30 mouse cellular contexts compared by ENCODE assay signal in the genomic region with DNA sequence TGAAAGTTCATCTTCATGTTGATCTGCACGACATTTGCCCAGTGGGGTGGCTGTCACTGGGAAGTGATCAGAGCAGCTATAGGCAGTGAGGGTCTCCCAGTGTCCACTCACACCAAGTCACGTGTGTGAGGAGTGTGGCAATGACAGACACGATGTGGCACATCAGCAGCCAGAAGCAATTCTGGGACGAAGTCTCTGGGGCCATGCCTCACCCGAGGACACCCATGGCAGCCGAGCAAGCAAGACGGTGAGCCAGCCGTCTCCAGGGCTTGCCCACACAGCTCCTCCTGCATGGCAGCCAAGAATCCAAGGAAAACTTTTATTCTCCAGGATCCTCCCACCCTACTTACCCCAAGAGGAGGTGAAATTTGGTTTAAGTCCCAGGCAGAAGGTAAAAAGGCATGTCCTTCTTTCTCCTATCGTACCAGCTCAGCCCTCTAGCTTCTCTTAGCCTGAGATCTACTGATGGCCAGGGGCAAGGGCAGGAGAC. TPM values are rescaled to one million over a fixed set of nuclear protein-coding genes. Genes with fewer than 3 reads are reported as not detected.
DNase-seq lines count a peak whose midpoint lies in the region; ATAC-seq and TF ChIP-seq lines count a peak whose summit lies in the region.
"Had no signal": no experiment of that assay in that cellular context is flagged by ENCODE, and none has a peak within 500 bp of the region (broad histone marks: within the 10 kb centered on the region; RNA-seq: fewer than 3 reads in every experiment).

No protein-coding gene starts in this region.

- peaks cover 8% of the 10 kb centered on the region for H3K4me1 ChIP-seq in limb, embryonic 12.5 days (replicated peaks)
- peaks cover 15% of the 10 kb centered on the region for H3K4me1 ChIP-seq in limb, embryonic 10.5 days
- peaks cover 9% of the 10 kb centered on the region for H3K4me1 ChIP-seq in limb, embryonic 13.5 days

- no peaks in the 10 kb centered on the region for H3K9me3 ChIP-seq in limb, embryonic 12.5 days
- H3K9me3 ChIP-seq in limb, embryonic 10.5 days (replicated peaks) = no peaks in the 10 kb centered on the region
- no peaks in the 10 kb centered on the region for H3K9me3 ChIP-seq in limb, embryonic 13.5 days
- H3K9me3 ChIP-seq: embryonic facial prominence, embryonic 13.5 days; embryonic facial prominence, embryonic 15.5 days; forebrain, embryonic 10.5 days; forebrain, embryonic 12.5 days; G1E had no signal

- no peak overlapping the region for H3K4me2 ChIP-seq in limb, embryonic 12.5 days
- H3K4me2 ChIP-seq in limb, embryonic 13.5 days (replicated peaks) = no peak overlapping the region
- H3K4me2 ChIP-seq: embryonic facial prominence, embryonic 13.5 days; embryonic facial prominence, embryonic 15.5 days; forebrain, embryonic 12.5 days had no signal

- H3K36me3 ChIP-seq in limb, embryonic 12.5 days = peaks cover 23% of the 10 kb centered on the region
- peaks cover 27% of the 10 kb centered on the region for H3K36me3 ChIP-seq in limb, embryonic 10.5 days
- H3K36me3 ChIP-seq in limb, embryonic 13.5 days = peaks cover 25% of the 10 kb centered on the region

- H3K4me3 ChIP-seq in gastrocnemius, adult 2 months = no peak overlapping the region
- no peak overlapping the region for H3K4me3 ChIP-seq in limb, embryonic 12.5 days (replicated peaks)
- H3K4me3 ChIP-seq in limb, embryonic 10.5 days = no peak overlapping the region
- no peak overlapping the region for H3K4me3 ChIP-seq in limb, embryonic 13.5 days
- H3K4me3 ChIP-seq: embryonic facial prominence, embryonic 13.5 days; embryonic facial prominence, embryonic 15.5 days; erythroblast, embryonic 14.5 days; forebrain, embryonic 10.5 days; forebrain, embryonic 12.5 days had no signal

- peak; percentile 39 for DNase-seq in cerebellum, adult 11-12 months
- DNase-seq in cerebellum, postnatal 14 days = no peak
- no peak for DNase-seq in gastrocnemius, adult 2 months
- no peak for DNase-seq in gastrocnemius, adult 8-10 months (ENCODE audit: low spot score in 2 of 2)
- DNase-seq in limb, embryonic 10.5 days (ENCODE audit: low spot score) = no peak
- DNase-seq in liver = no peak
- DNase-seq: adrenal gland, adult 8-10 months; adrenal gland, postnatal 14 days; adrenal gland, postnatal 36 days; B cell, adult 2 months; cerebellum, adult 11 months; cerebellum, adult 2 months; cerebellum, adult 9-10 months; cerebellum, postnatal 10 days; cerebellum, postnatal 36 days had no signal

- no peak for TF ChIP-seq CTCF in gastrocnemius, adult 2 months (IDR thresholded peaks at IDR 0.05)

- 91% methylated on average over 9 of the region's 9 CpGs for WGBS in limb, embryonic 12.5 days
- 93% methylated on average over 9 of the region's 9 CpGs for WGBS in limb, embryonic 10.5 days
- 91% methylated on average over 9 of the region's 9 CpGs for WGBS in limb, embryonic 13.5 days

- no peak for ATAC-seq in limb, embryonic 12.5 days (ENCODE audit: insufficient number of reproducible peaks, insufficient read depth, low FRiP score, low TSS enrichment, low read depth)
- ATAC-seq in limb, embryonic 13.5 days (ENCODE audit: low FRiP score, low read depth) = no peak
- ATAC-seq: activated CD4-positive, CD25-positive, alpha-beta regulatory T cell, adult 4 months; CD4-positive, CD25-positive, alpha-beta regulatory T cell, adult 4 months; forebrain, embryonic 14.5 days; forebrain, embryonic 16.5 days; Patski had no signal

- 0 out of 2 replicates have a peak overlapping the region, but pooled peaks have one; percentile 23 for H3K9ac ChIP-seq in limb, embryonic 12.5 days (replicated peaks)
- 0 out of 2 replicates have a peak overlapping the region, but pooled peaks have one; percentile 8 for H3K9ac ChIP-seq in limb, embryonic 13.5 days
- H3K9ac ChIP-seq: embryonic facial prominence, embryonic 15.5 days; forebrain, embryonic 12.5 days had no signal

- H3K27ac ChIP-seq in gastrocnemius, adult 2 months = peak overlapping the region; percentile 20; the same call in 1 of the 2 replicates
- no peak overlapping the region for H3K27ac ChIP-seq in limb, embryonic 12.5 days
- H3K27ac ChIP-seq in limb, embryonic 10.5 days = no peak overlapping the region
- H3K27ac ChIP-seq in limb, embryonic 13.5 days = no peak overlapping the region
- H3K27ac ChIP-seq: embryonic facial prominence, embryonic 13.5 days; embryonic facial prominence, embryonic 15.5 days; forebrain, embryonic 10.5 days; forebrain, embryonic 12.5 days had no signal

- intact Hi-C loops in gastrocnemius, adult 2 months (cut with DNase I) = no loop called here

- no peaks in the 10 kb centered on the region for H3K27me3 ChIP-seq in limb, embryonic 12.5 days
- no peaks in the 10 kb centered on the region for H3K27me3 ChIP-seq in limb, embryonic 10.5 days (ENCODE audit: low read depth, poor library complexity, severe bottlenecking)
- no peaks in the 10 kb centered on the region for H3K27me3 ChIP-seq in limb, embryonic 13.5 days
- H3K27me3 ChIP-seq: CH12.LX; embryonic facial prominence, embryonic 13.5 days; embryonic facial prominence, embryonic 15.5 days; forebrain, embryonic 12.5 days; Patski had no signal

RNA-seq across cellular contexts. Expression of a gene that starts 1.8 kb away (rescaled TPM):
- 1 to 10 TPM in 1 of 2 experiments, under 1 TPM in 1; 0.77 to 3.1 TPM for total RNA-seq in gastrocnemius, adult 2 months (2021)
- 1 to 10 TPM in 3 of 4 experiments, under 1 TPM in 1; 0.46 to 1.2 (median 1.1) TPM for total RNA-seq in gastrocnemius, adult 8-10 months (2022)
- polyA plus RNA-seq in limb, embryonic 12.5 days (2016; fragmentation: Nextera tagmentation; extraction: Ambion mirVana) = 2.3 and 2.7 TPM in 2 replicates
- polyA plus RNA-seq in limb, embryonic 10.5 days (2016; fragmentation: Nextera tagmentation; extraction: Ambion mirVana) = 1.7 and 1.8 TPM in 2 replicates
- polyA plus RNA-seq in limb, embryonic 13.5 days (2015; fragmentation: Nextera tagmentation; extraction: Ambion mirVana) = 1.7 and 2.3 TPM in 2 replicates
- total RNA-seq: common myeloid progenitor, adult 5-6 weeks had no signal
- polyA plus RNA-seq: erythroblast, embryonic 14.5 days had no signal

RNA-seq across cellular contexts. Expression of a gene that starts 3.1 kb away (rescaled TPM):
- total RNA-seq in gastrocnemius, adult 2 months (2021) = 10 to 100 TPM in 1 of 2 experiments, 1 to 10 TPM in 1; 9.0 to 10.8 TPM
- 10 to 100 TPM in 1 of 4 experiments, 1 to 10 TPM in 3; 7.3 to 11.4 (median 8.7) TPM for total RNA-seq in gastrocnemius, adult 8-10 months (2022)
- 31.8 and 32.5 TPM in 2 replicates for polyA plus RNA-seq in limb, embryonic 12.5 days (2016; fragmentation: Nextera tagmentation; extraction: Ambion mirVana)
- polyA plus RNA-seq in limb, embryonic 10.5 days (2016; fragmentation: Nextera tagmentation; extraction: Ambion mirVana) = 30.2 and 34.7 TPM in 2 replicates
- 28.6 and 30.2 TPM in 2 replicates for polyA plus RNA-seq in limb, embryonic 13.5 days (2015; fragmentation: Nextera tagmentation; extraction: Ambion mirVana)

RNA-seq across cellular contexts. Expression of a gene that starts 7.9 kb away (rescaled TPM):
- total RNA-seq in gastrocnemius, adult 2 months (2021) = 10 to 100 TPM; 31.1 to 38.4 TPM
- total RNA-seq in gastrocnemius, adult 8-10 months (2022) = 10 to 100 TPM; 27.9 to 33.0 (median 30.8) TPM
- polyA plus RNA-seq in limb, embryonic 12.5 days (2016; fragmentation: Nextera tagmentation; extraction: Ambion mirVana) = 52.0 and 53.6 TPM in 2 replicates
- 34.9 and 42.3 TPM in 2 replicates for polyA plus RNA-seq in limb, embryonic 10.5 days (2016; fragmentation: Nextera tagmentation; extraction: Ambion mirVana)
- 48.5 and 51.7 TPM in 2 replicates for polyA plus RNA-seq in limb, embryonic 13.5 days (2015; fragmentation: Nextera tagmentation; extraction: Ambion mirVana)

RNA-seq across cellular contexts. Expression of a gene that starts 15.4 kb away (rescaled TPM):
- 10 to 100 TPM; 29.8 to 31.9 TPM for total RNA-seq in gastrocnemius, adult 2 months (2021)
- total RNA-seq in gastrocnemius, adult 8-10 months (2022) = 10 to 100 TPM; 25.9 to 37.5 (median 29.7) TPM
- polyA plus RNA-seq in limb, embryonic 12.5 days (2016; fragmentation: Nextera tagmentation; extraction: Ambion mirVana) = 187 and 190 TPM in 2 replicates
- 228 and 231 TPM in 2 replicates for polyA plus RNA-seq in limb, embryonic 10.5 days (2016; fragmentation: Nextera tagmentation; extraction: Ambion mirVana)
- polyA plus RNA-seq in limb, embryonic 13.5 days (2015; fragmentation: Nextera tagmentation; extraction: Ambion mirVana) = 211 and 218 TPM in 2 replicates

RNA-seq across cellular contexts. Expression of a gene that starts 15.4 kb away (rescaled TPM):
- 100 to 1,000 TPM; 134 to 137 TPM for total RNA-seq in gastrocnemius, adult 2 months (2021)
- 100 to 1,000 TPM; 142 to 156 (median 148) TPM for total RNA-seq in gastrocnemius, adult 8-10 months (2022)
- 259 and 264 TPM in 2 replicates for polyA plus RNA-seq in limb, embryonic 12.5 days (2016; fragmentation: Nextera tagmentation; extraction: Ambion mirVana)
- 322 and 358 TPM in 2 replicates for polyA plus RNA-seq in limb, embryonic 10.5 days (2016; fragmentation: Nextera tagmentation; extraction: Ambion mirVana)
- polyA plus RNA-seq in limb, embryonic 13.5 days (2015; fragmentation: Nextera tagmentation; extraction: Ambion mirVana) = 285 and 288 TPM in 2 replicates
